Mouse (Mus musculus): ENCODE measurements around the gene Iqck. TPM values are rescaled to one million over a fixed set of nuclear protein-coding genes. Genes with fewer than 3 reads are reported as not detected.

Iqck gene
- total RNA-seq, 2 experiments from 2014 or later = 0.57 TPM; not detected in 1

GRCm38 (mm10) chr7:118942297-118942696 is 86.7 kb downstream of the Iqck start:
- ATAC-seq (replicated peaks; ENCODE audit: poor library complexity, severe bottlenecking) = no peak

- ATAC-seq (replicated peaks; ENCODE audit: poor library complexity, severe bottlenecking) = no peak
These were observed 87.6 kb downstream of the Iqck start for GRCm38 (mm10) chr7:118943170-118943569.

GRCm38 (mm10) chr7:118944884-118945283 is 89.3 kb downstream of the Iqck start:
- no peak for ATAC-seq (replicated peaks; ENCODE audit: poor library complexity, severe bottlenecking)

- ATAC-seq (replicated peaks; ENCODE audit: poor library complexity, severe bottlenecking) = no peak
These were observed 91.7 kb downstream of the Iqck start for GRCm38 (mm10) chr7:118947241-118947640.

GRCm38 (mm10) chr7:118948677-118949282 is 93.2 kb downstream of the Iqck start:
- peak; percentile 73 for ATAC-seq (replicated peaks; ENCODE audit: poor library complexity, severe bottlenecking)

DNA sequence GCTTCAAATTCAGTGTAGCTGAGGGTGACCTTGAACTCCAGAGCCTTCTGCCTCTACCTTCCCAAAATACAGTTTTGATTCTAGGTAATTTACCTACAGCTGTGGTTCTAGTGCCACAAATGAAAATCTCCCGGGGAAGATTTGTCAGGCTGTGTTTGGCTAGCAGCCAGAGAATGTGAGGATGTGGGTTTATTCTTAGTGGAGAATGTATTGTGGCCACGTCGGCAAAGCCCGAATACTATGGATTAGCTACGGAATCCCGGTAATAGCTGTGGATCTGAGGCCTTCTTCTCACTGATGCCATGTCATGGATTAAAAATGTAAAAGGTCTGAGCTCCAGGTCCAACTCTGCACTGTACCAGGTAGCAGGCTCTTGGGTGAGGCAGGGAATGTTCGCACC is 94.2 kb downstream of the Iqck start:
- no peak for ATAC-seq (replicated peaks; ENCODE audit: poor library complexity, severe bottlenecking)

DNA sequence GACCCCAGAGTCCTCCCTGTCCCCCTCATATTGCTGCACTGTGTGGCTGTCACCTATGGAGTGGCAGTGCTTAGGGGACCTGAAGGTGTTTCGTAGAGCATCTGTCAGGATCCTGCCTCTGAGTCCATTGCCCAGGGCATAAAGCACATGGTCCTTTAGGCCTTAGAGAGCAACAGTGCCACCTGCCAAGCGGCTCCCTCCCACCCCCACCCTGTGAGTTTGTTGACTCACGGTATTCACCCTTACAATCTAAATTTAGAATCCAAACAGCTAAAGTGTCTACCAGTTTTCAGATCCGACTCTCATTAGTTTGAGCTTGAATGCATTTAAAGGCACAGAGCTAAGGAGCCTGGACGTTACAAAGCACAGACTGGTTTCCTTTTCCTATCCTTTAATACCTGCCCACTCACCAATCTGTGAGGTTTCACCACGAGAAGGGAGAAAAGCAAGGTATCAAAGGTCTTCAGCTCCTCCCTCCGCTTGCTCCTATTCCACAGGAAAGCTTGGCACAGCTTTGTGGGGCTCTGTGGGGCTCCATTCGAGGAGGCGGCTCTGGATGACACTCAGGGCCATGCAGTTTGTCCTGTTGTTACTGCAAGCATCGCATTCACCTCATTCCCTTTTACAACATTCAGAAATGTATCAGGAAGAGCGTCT is 98.2 kb downstream of the Iqck start:
- no peak for ATAC-seq (replicated peaks; ENCODE audit: poor library complexity, severe bottlenecking)

DNA sequence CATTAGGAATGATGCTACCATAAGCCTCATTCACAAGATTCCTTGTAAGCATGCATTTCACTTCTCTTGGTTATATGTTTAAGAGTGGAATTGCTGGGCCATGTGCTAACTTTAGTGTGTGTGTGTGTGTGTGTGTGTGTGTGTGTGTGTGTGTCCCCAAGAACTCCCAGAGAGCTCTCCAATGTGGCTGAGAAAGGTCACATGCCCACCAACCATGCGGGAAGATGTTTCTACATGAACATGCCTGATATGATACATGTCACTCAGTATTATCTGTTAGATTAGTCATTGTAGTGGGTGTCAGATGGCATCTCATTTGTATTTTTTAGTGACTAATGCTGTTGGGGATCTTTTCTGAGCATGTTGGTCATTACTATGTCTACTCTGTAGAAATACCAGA is 99.4 kb downstream of the Iqck start:
- no peak for ATAC-seq (replicated peaks; ENCODE audit: poor library complexity, severe bottlenecking)

GRCm38 (mm10) chr7:118956616-118957246 is 101.2 kb downstream of the Iqck start:
- ATAC-seq (replicated peaks; ENCODE audit: poor library complexity, severe bottlenecking) = no peak

DNA sequence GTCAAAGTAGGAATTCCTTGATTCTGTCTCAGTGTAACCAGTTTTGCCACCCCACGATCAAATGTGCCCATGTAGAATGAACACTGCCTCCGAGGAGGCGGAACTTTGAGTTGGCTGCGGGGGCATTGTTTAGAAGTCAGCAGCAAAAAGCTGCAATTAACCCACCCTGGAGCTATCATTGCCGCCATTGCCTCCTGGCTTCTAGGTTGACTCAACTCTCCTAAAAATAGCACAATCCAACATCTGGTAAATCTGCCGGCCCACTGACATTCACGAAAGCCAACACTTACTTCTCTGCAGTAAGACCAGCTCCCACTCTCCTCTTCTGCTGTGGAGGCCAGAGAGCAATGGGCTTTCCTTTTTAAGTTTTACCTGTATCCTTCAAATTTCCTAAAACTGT is 103.7 kb downstream of the Iqck start:
- ATAC-seq (replicated peaks; ENCODE audit: poor library complexity, severe bottlenecking) = no peak

GRCm38 (mm10) chr7:118964777-118965176 is 109.2 kb downstream of the Iqck start:
- ATAC-seq (replicated peaks; ENCODE audit: poor library complexity, severe bottlenecking) = no peak

DNA sequence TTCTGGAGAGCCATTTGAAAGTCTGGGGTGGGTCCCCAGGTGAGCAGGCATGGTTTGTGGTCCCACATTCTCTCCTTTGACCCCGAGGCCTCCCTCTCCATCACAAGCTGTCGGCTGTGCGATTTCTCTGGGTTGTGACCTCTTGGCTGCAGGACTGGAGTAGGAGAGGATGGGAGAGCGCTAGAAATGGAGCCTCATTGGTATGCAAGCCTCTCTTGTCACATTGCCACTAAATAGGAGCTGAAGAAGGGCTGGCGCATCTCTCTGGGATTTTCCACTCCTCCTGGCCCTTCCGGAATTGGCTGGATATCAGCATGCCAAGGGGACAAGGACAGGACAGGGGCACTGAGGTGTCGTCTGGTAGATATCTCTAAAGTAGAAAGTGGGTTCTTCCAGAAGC is 109.6 kb downstream of the Iqck start:
- ATAC-seq (replicated peaks; ENCODE audit: poor library complexity, severe bottlenecking) = no peak

DNA sequence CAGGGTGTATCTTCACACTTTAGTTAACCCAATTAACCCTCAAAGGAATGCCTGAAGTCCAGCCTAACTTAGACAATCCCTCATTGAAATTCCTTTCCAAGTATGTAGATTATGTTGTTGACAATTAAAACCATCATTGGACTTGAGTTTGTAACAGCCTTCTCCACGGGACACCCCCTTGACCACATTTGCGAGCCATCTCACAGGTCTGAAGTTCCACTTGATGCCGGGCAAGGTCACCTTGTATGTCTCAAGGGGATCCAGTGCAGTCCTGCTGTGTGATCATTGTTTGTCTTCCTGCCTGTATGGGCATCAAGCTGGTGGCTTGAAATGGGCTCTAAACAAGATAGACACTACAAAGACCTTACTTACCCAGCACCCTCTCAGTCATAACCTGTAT is 113.3 kb downstream of the Iqck start:
- ATAC-seq (replicated peaks; ENCODE audit: poor library complexity, severe bottlenecking) = no peak

DNA sequence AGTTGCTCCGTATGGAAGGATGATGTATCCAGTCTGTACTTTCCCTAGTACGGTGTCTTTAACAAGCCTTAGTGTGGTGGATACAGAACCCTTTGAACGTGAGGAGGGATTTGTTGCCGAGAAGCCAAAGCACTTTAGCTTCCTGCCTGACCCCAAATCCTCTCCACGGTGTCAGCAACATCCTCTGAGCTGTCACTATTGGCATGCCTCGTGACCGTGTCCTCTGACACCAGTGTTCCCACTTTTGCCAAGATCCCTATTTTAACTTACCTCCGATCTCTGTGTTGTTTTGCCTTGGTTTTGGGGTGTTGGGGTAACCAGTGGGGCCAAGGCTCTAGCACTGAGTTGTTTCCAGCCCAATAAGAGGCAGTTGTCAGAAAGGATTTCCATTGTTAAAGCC is 115.9 kb downstream of the Iqck start:
- no peak for ATAC-seq (replicated peaks; ENCODE audit: poor library complexity, severe bottlenecking)

DNA sequence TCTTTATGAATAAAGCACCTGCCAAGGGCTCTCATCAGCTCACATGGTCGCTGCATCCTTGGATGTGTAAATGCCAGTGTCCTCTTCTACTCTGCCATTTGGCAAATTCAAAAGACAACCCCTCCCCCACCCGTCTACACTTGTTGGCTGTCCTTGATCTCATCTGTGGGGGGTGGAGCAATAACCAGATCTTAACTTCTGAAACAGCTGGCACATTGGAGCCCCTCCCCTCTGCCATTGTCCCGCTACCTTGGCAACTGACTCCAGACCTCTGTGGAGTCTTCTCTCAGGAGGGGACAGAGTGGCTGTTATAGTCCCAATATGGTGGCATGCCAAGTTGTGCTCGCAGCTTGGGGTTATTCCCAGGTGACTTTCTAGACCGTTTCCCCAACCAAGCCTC is 116.8 kb downstream of the Iqck start:
- ATAC-seq (replicated peaks; ENCODE audit: poor library complexity, severe bottlenecking) = no peak

- no peak for ATAC-seq (replicated peaks; ENCODE audit: poor library complexity, severe bottlenecking)
These were observed 117.8 kb downstream of the Iqck start for GRCm38 (mm10) chr7:118973377-118973776.

GRCm38 (mm10) chr7:118975837-118976236 is 120.3 kb downstream of the Iqck start:
- no peak for ATAC-seq (replicated peaks; ENCODE audit: poor library complexity, severe bottlenecking)

DNA sequence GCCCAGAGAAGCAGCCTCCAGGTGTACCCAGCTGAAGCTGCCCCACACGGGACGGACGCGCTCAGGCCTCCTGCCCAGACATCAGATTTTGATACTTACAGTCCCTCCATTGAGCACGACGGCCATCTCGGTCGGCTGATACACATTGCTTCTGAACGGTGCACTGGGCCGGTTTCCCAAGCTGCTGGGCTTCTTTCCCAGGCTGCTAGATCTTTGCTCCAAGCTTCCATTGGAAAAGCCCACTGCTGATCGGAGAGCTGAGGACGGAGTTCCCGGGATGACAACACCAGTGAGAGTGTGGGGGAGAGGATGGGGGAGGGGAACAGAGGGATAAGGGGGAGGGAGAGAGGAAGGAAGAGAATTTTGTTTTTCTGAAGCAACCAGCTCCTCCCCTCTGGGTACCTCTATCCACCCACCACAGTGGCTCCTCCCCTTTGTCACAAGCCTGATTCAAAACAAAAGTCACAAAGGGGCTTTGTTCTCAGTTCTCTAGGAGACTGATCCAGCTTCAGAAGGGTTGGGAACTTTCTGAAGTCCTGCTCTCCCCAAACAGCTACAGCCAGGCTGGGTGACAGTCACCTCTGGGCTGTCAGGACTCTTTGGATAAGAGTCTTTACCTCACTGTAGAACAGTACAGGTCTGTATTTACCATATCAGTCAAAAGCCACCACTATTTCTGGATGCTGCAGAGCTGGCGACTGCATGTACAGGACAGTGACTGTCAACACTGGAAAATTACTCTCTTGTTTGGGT is 121.0 kb downstream of the Iqck start:
- ATAC-seq (replicated peaks; ENCODE audit: poor library complexity, severe bottlenecking) = peak; percentile 44

DNA sequence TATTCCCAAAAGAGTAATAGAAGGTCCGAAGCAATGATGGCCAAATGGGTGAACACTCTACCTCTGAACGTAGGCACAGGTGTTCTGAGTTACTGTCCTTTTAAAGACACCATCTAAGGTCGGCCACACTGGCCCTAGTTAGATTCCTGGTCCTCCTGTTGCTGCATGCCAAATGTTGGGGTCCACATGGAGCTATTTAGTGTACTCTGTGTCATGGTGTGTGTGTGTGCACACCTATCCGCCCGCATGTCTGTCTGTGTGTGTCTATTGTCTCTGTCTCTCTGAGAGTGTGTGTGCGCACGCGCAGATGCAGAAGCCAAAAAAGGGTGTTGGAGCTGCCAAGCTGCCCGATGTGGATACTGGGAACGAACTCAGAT is 121.6 kb downstream of the Iqck start:
- ATAC-seq (replicated peaks; ENCODE audit: poor library complexity, severe bottlenecking) = no peak

DNA sequence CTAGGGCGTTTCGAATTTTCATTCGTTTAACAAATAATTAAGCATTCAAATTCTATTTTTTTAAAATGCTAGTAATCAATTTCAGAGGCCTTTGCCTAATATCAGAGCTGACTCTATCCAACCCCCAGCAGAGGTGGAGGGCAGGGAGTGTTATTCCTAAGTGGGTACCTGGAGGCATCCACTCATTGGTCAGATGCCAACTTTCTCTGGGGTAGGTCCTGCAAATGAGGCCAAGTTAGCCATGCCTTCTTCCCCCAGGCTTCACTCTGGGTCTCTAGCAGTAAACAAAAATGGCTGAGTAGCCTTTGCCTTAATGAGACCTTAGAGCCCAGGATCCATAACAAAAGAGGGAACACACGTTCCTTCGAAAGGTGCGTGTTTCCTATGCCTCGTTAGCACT is 123.6 kb downstream of the Iqck start:
- ATAC-seq (replicated peaks; ENCODE audit: poor library complexity, severe bottlenecking) = no peak

DNA sequence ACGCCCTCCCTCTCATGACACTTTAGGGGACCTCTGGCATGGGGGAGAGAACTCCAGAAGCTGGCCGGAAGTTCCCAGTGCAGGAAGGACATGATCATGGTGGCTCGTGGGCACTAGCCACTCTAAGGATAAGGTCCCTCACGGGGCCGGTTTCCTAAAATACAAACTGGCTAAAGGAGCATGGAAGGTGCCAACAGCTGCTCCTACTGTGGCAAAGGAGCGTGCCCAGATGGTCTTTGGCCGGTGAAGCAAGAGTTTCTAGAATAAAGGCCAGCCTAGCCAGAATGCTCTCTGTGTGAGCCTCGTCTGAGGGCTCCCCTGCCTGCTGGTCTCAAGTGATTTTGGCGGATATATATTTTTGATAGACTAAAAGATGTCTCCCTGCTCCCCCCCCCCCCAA is 124.2 kb downstream of the Iqck start:
- ATAC-seq (replicated peaks; ENCODE audit: poor library complexity, severe bottlenecking) = no peak

Measured in granulocyte monocyte progenitor cell, adult 5-6 weeks (primary cell).